8 mouse cellular contexts compared by ENCODE assay signal in the genomic region with DNA sequence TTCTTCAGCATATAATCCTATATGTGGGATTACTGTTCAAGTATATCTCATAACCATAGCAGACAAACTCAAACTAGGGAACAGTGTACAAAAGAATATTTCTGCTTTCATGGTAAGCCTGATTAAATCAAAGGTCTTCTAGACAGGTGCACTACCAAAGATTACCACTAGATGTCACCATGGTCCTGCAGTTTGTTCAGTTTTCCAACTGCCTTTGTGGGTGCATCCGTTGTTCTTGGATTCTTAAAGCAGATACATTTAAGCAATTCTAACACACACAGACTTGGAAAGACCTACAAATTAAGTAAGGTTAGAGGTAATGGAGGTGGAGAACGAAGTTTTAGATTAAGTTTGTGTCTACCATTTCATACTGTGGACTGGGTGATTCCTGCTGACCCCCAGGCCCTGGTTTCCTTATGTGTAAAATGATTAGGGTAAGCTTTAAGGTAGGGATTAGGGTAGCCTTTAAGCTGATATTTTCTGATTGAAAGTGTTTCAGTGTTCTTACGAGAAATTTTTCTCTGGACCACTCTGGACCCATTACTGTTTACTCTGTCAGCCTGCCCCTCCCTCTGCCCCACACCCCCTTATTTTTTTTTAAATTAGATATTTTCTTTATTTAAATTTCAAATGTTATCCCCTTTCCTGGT. TPM values are rescaled to one million over a fixed set of nuclear protein-coding genes. Genes with fewer than 3 reads are reported as not detected.
DNase-seq lines count a peak whose midpoint lies in the region; ATAC-seq and TF ChIP-seq lines count a peak whose summit lies in the region.

No protein-coding gene starts in this region.

- no peak overlapping the region for H3K4me2 ChIP-seq in kidney, embryonic 14.5 days (replicated peaks; ENCODE audit: low read depth, low read length)
- no peak overlapping the region for H3K4me2 ChIP-seq in midbrain, embryonic 14.5 days (ENCODE audit: low read length)

- TF ChIP-seq CTCF in kidney, adult 2 months (conservative IDR thresholded peaks at IDR 0.05; ENCODE audit: insufficient read depth, insufficient read length, low read depth, low read length) = peak; percentile 51
- peak; percentile 61; the same call in 1 of the 2 replicates for TF ChIP-seq CTCF in testis, adult 2 months (IDR thresholded peaks at IDR 0.05; ENCODE audit: control insufficient read depth, insufficient read depth, insufficient replicate concordance, low read depth, low read length)

- H3K4me1 ChIP-seq in kidney, adult 2 months (ENCODE audit: control insufficient read depth, insufficient read depth, low read length) = no peaks in the 10 kb centered on the region
- H3K4me1 ChIP-seq in kidney, embryonic 14.5 days (ENCODE audit: control insufficient read depth, insufficient read depth, low read length) = no peaks in the 10 kb centered on the region
- no peaks in the 10 kb centered on the region for H3K4me1 ChIP-seq in midbrain, embryonic 14.5 days (ENCODE audit: control insufficient read depth, insufficient read depth, low read length)
- no peaks in the 10 kb centered on the region; the same call in 1 of the 2 replicates for H3K4me1 ChIP-seq in testis, adult 2 months (ENCODE audit: control insufficient read depth, insufficient read depth, low read length)

- ATAC-seq in kidney, embryonic 14.5 days (ENCODE audit: low FRiP score, low TSS enrichment) = no peak
- peak; percentile 57; the same call in 1 of the 2 replicates for ATAC-seq in midbrain, embryonic 14.5 days (ENCODE audit: low FRiP score, low TSS enrichment)

- 8% methylated on average over 3 of the region's 3 CpGs for WGBS in kidney, adult 2 months
- 17% methylated on average over 3 of the region's 3 CpGs for WGBS in kidney, embryonic 14.5 days
- WGBS in midbrain, embryonic 14.5 days = 14% methylated on average over 3 of the region's 3 CpGs

- DNase-seq in kidney, adult 2 months = peak; percentile 76
- peak; percentile 71 for DNase-seq in ZHBTc4 (ENCODE audit: low read depth, low spot score)
- peak; percentile 75 for DNase-seq in embryo, embryonic 11.5 days (ENCODE audit: low read depth, low spot score)
- peak; percentile 72 to 76 for DNase-seq in heart, postnatal 36 days
- peak; percentile 68 to 78 for DNase-seq in left cerebral cortex, adult 18-20 months (ENCODE audit: low spot score in 2 of 2)
- DNase-seq in midbrain, embryonic 14.5 days = peak; percentile 95

- no peaks in the 10 kb centered on the region for H3K36me3 ChIP-seq in kidney, adult 2 months (ENCODE audit: control insufficient read depth, insufficient read depth, low read length)
- no peaks in the 10 kb centered on the region for H3K36me3 ChIP-seq in kidney, embryonic 14.5 days (ENCODE audit: control insufficient read depth, insufficient read depth, low read length)
- H3K36me3 ChIP-seq in midbrain, embryonic 14.5 days (ENCODE audit: control insufficient read depth, insufficient read depth, low read length) = no peaks in the 10 kb centered on the region
- H3K36me3 ChIP-seq in testis, adult 2 months (ENCODE audit: control insufficient read depth, insufficient read depth, low read length) = no peaks in the 10 kb centered on the region

- H3K4me3 ChIP-seq in kidney, adult 2 months (ENCODE audit: insufficient read depth, low read depth, low read length) = no peak overlapping the region
- H3K4me3 ChIP-seq in kidney, embryonic 14.5 days (ENCODE audit: low read length) = no peak overlapping the region
- no peak overlapping the region for H3K4me3 ChIP-seq in midbrain, embryonic 14.5 days (replicated peaks; ENCODE audit: low read depth, low read length)
- no peak overlapping the region for H3K4me3 ChIP-seq in testis, adult 2 months (ENCODE audit: control insufficient read depth, low read depth, low read length)

- H3K27me3 ChIP-seq in kidney, adult 2 months (replicated peaks; ENCODE audit: control insufficient read depth, insufficient read depth, low read length) = no peaks in the 10 kb centered on the region
- H3K27me3 ChIP-seq in kidney, embryonic 14.5 days (ENCODE audit: control insufficient read depth, insufficient read depth, low read length) = no peaks in the 10 kb centered on the region
- H3K27me3 ChIP-seq in midbrain, embryonic 14.5 days (ENCODE audit: control insufficient read depth, insufficient read depth, low read length) = no peaks in the 10 kb centered on the region
- H3K27me3 ChIP-seq in testis, adult 2 months (ENCODE audit: control insufficient read depth, insufficient read depth, low read length) = no peaks in the 10 kb centered on the region

- no peak for TF ChIP-seq POLR2A in kidney, adult 2 months (IDR thresholded peaks at IDR 0.05; ENCODE audit: low read depth, low read length)
- TF ChIP-seq POLR2A in testis, adult 2 months (IDR thresholded peaks at IDR 0.05; ENCODE audit: control insufficient read depth, low read depth, low read length) = no peak

- H3K27ac ChIP-seq in kidney, adult 2 months (ENCODE audit: insufficient read depth, low read depth, low read length) = no peak overlapping the region
- H3K27ac ChIP-seq in kidney, embryonic 14.5 days (ENCODE audit: low read depth, low read length) = no peak overlapping the region
- 0 out of 2 replicates have a peak overlapping the region, but pooled peaks have one; percentile 32 for H3K27ac ChIP-seq in midbrain, embryonic 14.5 days (replicated peaks; ENCODE audit: low read depth, low read length)
- H3K27ac ChIP-seq in testis, adult 2 months (ENCODE audit: control insufficient read depth, insufficient read depth, low read depth, low read length) = no peak overlapping the region

- no peak overlapping the region for H3K9ac ChIP-seq in kidney, embryonic 14.5 days (ENCODE audit: low read depth, low read length)
- no peak overlapping the region; the same call in 1 of the 2 replicates for H3K9ac ChIP-seq in midbrain, embryonic 14.5 days (replicated peaks; ENCODE audit: low read length)

- intact Hi-C loops in heart, postnatal 36 days (cut with DNase I) = loop anchor here (1.0 to 10.0 kb wide), 6 partner anchors 953 to 1341 kb away; no protein-coding TSS in a partner anchor

- H3K9me3 ChIP-seq in kidney, embryonic 14.5 days (ENCODE audit: control insufficient read depth, low read length) = no peaks in the 10 kb centered on the region
- H3K9me3 ChIP-seq in midbrain, embryonic 14.5 days (ENCODE audit: control insufficient read depth, low read length) = no peaks in the 10 kb centered on the region

RNA-seq across cellular contexts. Expression of gene Ebf1, which starts 30.9 kb away (rescaled TPM):
- polyA plus RNA-seq in kidney, adult 2 months (2012; rRNA removed) = 11.9 and 12.2 TPM in 2 replicates
- 19.9 and 26.9 TPM in 2 replicates for polyA plus RNA-seq in kidney, embryonic 14.5 days (2014; fragmentation: Nextera tagmentation; extraction: Ambion mirVana)
- total RNA-seq in heart, postnatal 36 days (2021) = 10 to 100 TPM; 13.4 to 14.4 TPM
- 1 to 10 TPM; 3.6 to 4.7 TPM for total RNA-seq in left cerebral cortex, adult 18-20 months (2021)
- polyA plus RNA-seq in midbrain, embryonic 14.5 days (2014; fragmentation: Nextera tagmentation; extraction: Ambion mirVana) = 98.3 and 112 TPM in 2 replicates
- polyA plus RNA-seq in testis, adult 2 months (2012; rRNA removed) = 1.1 and 1.2 TPM in 2 replicates
